Mouse (Mus musculus): Measurements from ENCODE around the gene Cdc26.
A peak's percentile ranks its signal among the peaks of the same experiment; 100 is the strongest.

The Cdc26 gene

GRCm38 (mm10) chr4:62362437-62362836, 46.0 kb downstream of the Cdc26 start:
- DNase-seq (ENCODE audit: extremely low read depth, low read depth, low spot score) = no peak

DNA sequence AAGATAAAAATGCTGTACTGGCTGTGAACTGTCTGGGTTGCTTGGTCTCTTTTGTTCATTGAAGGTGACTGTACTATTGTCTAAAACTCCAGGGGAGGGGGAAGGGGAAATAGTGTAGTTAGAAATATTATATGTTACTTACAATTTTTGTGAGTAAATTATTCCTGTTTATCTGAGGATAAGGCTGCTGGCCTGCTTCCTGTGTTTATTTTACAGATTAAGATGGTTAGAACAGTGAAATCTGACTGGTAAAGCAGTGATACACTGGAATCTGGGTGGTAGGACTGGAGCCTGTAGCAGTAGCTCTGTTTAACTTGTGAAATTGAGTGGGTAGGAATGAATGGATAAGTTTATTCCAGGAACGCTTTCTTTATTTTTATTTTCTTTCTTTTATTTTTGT, 46.4 kb downstream of the Cdc26 start:
- no peak for DNase-seq (ENCODE audit: extremely low read depth, low read depth, low spot score)

DNA sequence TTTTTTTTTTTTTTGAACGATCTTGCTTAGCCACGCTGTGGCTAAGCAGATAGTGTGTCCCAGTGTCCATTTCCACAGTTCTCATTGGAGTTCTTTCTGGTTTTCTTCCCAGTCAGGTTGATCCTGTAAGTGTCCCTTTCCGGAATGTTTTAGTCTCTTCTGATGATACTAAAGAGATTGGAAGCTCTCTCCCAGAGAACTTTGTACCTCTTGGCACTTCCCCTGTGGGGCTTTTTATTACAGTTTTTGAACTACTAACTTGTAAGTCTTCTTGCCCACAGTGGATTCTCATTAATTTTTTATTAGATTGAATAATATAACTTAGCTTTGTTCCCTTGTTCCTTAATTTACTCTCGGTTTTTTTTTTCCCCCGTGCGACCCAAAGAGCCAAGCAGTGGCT, 46.9 kb downstream of the Cdc26 start:
- DNase-seq (ENCODE audit: extremely low read depth, low read depth, low spot score) = no peak

DNA sequence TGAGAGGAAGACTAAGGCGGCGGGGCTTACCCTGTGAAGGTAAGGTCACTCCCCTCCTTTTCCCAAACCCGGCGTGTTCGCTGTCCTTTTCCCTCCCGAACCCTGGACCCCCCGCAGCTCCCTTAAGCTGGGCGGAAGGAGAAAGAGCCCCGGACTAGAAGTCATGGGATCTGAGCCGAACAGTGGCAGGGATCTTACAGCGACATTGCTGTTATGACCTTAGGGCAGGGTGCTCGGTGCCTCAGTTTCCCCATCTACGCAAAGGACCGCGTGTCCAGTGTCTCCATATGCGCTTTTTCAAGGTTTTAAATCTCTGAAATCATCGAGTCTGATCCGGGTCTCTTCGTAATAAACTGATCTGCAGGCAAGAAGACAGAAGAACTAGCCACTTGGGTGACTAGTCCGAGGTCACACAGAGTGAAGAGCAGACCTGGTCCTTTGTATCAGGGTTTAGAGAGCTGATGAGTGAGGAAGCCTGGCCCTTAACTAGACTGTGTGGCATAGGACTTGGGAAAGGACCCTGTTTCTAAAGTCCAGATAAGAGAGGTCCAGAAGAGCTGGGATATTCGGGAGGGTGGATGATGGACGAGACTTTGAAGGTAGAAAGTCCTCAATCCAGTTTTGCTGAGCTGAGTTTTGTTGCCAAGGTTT, 47.5 kb downstream of the Cdc26 start:
- DNase-seq (ENCODE audit: extremely low read depth, low read depth, low spot score) = no peak

GRCm38 (mm10) chr4:62360088-62360804, 48.2 kb downstream of the Cdc26 start, which contains the start of the genes Fkbp15 and Slc31a1:
Fkbp15 (minus strand) TSS chr4:62360548.
Slc31a1 (plus strand) TSS chr4:62360727.
- peak; percentile 83 for DNase-seq (ENCODE audit: extremely low read depth, low read depth, low spot score)

- no peak for DNase-seq (ENCODE audit: extremely low read depth, low read depth, low spot score)
These were observed 49.1 kb downstream of the Cdc26 start for GRCm38 (mm10) chr4:62359256-62359775.

DNA sequence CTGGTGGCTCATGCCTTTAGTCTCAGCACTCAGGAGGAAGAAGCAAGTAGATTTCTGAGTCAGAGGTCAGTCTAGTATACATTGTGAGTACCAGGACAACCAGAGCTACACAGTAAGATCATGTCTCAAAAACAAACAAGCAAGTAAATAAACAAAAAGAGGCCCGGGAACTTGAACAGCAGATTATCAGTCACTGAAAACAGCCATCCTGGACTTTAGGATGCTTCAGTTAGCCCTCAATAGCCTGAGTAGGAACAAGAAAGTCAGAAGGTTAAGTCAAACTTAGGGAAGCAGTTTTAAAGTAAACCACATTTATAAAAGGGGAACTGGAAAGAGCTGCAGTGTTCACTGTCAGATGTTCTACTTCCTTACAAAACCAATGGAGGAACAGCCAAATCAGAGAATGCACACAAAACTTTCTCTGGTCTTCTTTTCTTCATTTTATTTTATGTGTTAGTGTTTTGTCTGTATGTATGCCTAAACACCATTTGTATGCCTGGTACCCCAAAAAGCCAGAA, 50.8 kb downstream of the Cdc26 start:
- no peak for DNase-seq (ENCODE audit: extremely low read depth, low read depth, low spot score)

- peak; percentile 91 for DNase-seq (ENCODE audit: extremely low read depth, low read depth, low spot score)
These were observed 59.1 kb downstream of the Cdc26 start for GRCm38 (mm10) chr4:62349371-62349770.

DNA sequence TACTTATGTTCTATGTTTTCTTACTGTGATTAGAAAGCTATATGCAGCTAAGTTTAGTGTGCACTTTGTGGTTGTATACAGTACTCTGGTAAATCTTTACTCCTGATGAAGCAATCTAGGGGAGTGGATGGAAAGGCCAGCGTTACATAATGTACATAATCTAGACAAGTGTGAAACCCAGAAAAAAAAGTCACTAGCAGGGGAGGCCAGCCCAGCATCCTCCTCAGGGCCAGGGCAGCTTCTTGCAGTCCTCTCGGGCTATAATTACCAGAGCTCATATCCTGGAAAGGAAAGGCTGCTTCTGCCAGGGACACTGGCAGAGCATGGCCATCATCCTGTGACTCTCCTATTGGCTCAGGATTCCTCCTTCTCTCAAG, 60.1 kb downstream of the Cdc26 start:
- DNase-seq (ENCODE audit: extremely low read depth, low read depth, low spot score) = no peak

DNA sequence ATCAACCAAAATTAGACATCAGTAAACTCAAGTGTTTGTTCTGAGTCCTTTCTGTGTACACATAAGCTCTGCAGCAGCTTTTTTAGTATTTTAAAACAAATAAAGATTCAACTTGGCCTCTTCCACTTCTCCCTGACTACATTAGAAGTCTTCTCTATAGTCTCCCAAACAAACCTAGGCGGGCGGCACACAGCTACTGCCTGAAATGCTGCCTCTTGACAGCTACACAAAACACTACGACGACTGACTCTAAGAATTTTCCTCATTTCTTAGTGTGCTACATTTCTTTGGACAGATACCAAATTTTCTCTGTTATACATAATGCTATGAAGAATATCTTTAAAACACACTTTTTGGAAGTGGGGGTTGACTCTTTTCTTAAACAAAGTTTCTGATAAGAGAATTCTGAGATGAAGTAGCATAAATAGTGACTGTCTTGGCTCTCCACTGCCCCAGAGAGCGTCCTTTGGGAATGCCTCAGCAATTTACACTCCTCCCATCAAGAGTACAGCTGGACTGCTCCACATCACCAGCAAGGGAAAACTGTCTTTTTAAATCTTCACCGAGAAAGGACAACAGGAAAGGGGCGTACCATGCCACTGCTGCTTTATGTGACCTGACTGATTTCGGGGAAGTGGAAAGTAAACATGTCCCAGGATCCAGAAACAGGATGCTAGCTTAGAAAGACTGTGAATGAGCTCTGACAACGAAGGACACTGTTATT, 60.7 kb downstream of the Cdc26 start:
- no peak for DNase-seq (ENCODE audit: extremely low read depth, low read depth, low spot score)

DNA sequence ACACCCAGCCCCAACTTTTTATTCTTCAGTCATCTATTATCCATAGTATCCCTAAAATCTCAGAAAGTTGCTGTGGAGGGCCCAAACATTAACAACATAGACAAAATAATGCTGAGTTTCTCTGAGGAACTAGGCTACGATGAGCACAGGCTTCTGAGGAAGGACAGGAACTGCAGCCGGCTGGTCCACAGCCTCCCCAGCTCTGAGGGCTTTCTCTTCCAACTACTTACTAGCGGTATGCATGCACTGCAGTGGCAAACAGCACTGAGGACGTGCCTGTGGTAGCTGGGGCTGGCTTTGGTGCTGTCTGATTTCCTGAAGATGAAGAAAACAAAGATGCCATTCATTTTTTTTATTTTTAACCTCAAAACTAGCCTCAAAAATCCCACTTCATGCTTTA, 62.6 kb downstream of the Cdc26 start:
- no peak for DNase-seq (ENCODE audit: extremely low read depth, low read depth, low spot score)

DNA sequence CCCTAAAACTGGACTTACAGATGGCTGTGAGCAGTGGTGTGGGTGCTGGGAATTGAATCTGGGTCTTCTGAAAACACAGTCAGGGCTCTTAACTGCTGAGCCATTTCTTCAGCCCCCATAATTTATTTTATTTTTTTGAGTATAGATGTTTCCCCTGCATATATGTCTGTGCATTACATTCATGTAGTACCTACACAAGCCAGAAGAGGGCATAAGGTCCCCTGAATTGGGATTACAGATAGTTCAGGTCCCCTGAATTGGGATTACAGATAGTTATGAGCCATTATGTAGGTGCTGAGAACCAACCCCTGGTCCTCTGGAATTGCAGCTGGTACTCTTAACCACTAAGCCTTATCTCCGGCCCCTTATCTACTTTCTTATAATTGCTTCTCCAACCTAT, 64.4 kb downstream of the Cdc26 start:
- no peak for DNase-seq (ENCODE audit: extremely low read depth, low read depth, low spot score)

GRCm38 (mm10) chr4:62338536-62338935, 69.9 kb downstream of the Cdc26 start:
- peak; percentile 66 for DNase-seq (ENCODE audit: extremely low read depth, low read depth, low spot score)
